Mouse (Mus musculus) ovary, adult 2 months (tissue): Measurements from ENCODE around the gene Gstt4. TPM values are rescaled to one million over a fixed set of nuclear protein-coding genes. Genes with fewer than 3 reads are reported as not detected.

Source experiments
- polyA plus RNA-seq: library from polyadenylated mRNA; depleted of rRNA; stranded (reverse); fragments of >200 nt; gene quantifications from 2 replicates; pipeline ENCODE4 v1.2.3, GENCODE M21; 2012; rRNA removed

Gene Gstt4
- polyA plus RNA-seq, result not detected in 2 replicates

DNA sequence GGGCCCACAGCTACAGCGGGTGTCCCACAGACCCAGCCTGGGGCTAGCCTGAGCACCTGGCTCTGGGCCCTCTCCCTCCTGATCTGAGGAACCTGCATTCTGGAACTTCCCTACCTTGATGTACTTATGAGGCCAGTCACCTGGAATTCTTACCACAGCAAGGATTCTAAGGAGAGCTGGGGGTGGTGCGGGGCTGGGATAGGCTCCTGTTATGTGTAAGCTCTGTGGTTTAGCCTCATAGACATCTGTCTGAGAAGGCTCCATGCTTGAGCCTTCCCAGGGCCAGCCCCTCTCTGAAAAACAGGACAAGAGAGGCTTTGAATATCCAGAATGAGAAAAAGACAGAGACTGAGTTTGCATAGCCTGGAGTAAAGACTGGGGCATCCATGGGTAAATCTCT lies at the start of gene Gstt4:
Gene Gstt4, minus strand, starts transcription at position 101 of the 400 bp plus-strand sequence.

DNA sequence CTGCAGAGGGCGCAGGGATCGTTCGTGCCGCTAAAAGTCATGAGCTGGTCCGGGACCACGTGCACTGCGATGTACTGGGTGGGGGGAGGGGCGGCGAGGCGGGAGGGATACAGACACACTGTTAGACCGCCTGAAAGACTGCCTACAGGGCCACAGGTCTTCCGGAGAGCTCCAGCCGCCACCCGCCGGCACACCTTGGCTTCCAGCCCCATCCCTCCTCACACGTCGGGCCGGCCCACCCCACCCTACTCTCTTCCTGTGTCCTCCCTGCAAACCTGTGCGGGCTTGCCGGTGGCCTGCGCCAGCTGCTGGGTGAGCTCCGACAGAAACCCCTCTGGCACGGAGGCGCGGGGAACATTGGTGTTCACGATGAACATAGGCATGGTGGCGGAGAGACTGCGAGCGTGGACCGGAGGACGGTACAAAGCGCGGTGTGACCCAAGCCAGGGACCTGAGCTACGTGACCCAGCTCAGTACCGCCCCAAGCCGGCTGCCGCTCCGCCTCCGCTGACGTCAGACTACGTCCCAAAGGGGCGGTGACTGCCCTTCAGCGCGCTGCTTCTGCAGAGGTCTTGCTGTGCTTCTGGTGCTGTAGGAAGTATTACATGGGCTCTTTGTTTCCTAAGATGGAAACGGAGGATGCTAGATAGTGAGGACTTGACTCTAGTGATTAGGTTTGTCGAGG lies 37.6 kb upstream of the Gstt4 start, which contains the start of gene Mif:
Gene Mif, minus strand, starts transcription at position 455 of the 685 bp plus-strand sequence.

DNA sequence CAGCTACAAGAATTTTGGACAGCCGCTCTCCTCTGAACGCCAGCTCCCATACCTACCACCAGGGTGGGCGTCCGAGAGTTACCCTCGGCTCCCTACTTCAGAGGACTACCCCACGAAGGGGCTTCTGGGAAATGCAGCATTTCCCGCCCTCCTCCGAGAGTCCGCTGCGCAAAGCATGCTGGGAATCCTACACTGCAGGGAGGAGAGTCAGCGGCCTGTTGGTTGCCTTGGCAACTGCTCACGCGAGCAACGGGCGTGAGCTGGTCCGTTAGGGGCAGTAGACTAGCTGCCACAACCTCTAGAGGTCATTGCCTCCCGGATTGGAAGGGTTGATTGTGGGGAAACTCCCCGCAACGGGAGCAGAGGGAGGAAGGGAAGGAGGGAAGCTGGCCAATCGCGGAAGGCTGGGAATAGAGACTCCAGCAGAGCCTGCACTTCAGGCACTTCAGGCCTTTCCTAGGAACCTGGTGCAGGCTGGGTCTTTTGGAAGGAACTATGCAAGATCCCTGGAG lies 15.0 kb upstream of the Gstt4 start, which contains the start of gene Gstt2:
Gene Gstt2, minus strand, starts transcription at position 177 of the 512 bp plus-strand sequence.

DNA sequence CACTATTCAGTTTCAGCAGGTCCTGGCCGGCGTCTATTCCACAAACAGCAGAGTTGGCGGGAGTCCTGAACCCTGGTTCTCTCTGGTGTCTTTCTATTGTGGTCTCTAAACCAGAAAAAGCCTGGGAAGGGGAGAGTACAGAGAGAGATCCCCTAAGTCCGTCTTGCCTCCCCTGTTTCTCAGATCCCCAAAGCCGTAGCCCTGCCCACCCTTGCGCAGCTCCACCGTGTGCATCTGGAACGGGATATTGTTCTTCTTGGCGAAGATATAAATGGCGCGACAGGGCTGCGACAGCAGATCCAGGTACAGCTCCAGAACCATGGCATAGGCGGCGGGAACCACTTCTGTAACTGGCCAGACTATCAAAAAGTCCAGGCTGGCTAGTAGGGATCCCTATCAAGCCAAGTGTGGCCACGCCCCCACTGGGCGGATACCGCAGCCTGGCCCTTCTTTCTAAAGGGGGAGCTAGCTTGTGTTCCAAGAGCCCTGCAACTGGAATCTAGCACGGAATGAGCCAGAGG lies 24.1 kb downstream of the Gstt4 start, which contains the start of gene Gstt1:
Gene Gstt1, minus strand, starts transcription at position 409 of the 521 bp plus-strand sequence.

DNA sequence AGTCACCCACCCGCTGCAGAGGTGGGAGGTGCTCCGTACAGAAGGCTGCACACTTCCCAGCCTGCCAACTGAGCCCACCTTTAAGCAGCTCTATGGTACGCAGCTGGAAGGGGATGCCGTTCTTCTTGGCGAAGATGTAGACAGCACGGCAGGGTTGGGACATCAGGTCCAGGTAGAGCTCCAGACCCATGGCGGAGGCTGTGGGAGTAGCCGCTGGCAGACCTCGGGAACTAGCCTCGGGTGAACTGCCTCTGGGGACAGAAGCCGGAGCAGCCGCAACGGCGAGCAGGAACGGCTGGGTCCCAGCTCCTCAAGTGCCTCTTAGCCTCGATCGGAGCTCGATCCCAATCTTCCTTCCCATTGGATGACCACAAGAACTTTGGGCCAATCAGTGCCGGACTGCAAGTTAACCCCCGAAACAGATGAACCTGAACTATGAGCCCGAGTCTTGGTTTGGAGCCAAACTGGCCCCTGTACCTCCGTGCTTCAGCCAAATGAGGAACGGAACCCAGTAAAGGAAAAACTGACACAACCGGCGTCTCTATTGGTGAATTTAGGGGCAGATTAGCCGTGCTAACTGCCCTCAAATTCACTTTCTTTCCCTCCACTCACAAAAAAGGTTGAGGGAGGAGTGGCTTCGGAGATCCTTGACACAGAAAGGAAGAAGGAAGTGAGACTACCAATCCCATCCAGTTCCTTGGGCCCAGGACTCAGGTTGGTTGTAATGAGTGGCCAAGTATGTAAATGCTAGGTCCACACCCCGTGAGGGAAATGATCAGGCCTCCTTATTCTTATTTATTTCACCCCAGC lies 41.4 kb downstream of the Gstt4 start, which contains the start of the genes Gm20441 and Gstt3:
Gene Gm20441, minus strand, starts transcription at position 186 of the 810 bp plus-strand sequence.
Gene Gstt3, minus strand, starts transcription at position 646 of the 810 bp plus-strand sequence.

DNA sequence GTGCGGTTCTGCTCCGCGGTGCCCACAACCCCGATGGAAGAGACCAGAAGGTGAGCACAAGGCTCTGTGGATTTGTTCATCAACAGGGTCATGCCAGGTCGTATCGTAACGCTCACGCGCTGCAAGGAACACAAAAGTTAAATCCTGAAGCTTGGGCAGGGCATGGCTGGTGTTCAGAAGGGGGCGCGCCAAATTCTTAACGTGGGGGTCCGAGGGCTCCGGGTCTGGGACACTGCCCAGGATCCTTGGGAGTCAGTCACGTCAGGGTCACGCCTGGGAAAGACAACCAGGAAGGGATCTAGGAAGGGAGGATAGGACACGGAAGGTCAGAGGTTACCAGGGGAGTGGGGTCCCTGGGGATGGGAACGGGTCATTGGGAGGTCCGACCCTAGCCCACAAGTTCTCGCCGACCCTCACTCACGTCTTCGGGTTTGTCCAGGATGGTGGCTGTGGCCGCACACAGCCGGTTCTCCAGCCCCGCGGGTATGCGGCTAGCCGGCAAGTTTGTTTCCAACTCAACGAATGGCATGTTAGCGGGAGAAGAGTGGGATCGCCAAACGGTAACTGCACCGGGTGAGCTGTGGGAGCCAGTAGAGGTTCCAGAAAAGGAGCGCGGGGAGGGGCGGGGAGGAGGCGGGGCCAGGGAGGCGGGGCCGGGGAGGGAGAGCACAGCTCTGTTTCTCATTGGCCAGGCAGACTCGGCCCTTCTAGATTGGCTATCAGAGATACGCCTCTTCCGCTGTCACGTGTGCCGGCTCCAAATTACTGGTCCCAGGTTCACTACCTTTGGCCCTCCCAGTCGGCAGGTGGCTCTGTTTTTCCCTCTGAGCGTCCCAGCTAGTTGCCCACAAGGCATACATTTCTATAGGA lies 49.3 kb downstream of the Gstt4 start, which contains the start of gene Ddt:
Gene Ddt, minus strand, starts transcription at position 620 of the 870 bp plus-strand sequence.

Other genes with a start within 250 kb of the Gstt4 start
- 193 and 207 TPM in 2 replicates for gene Ggt5, start 233.2 kb downstream of the Gstt4 start, polyA plus RNA-seq
- gene Susd2, start 178.5 kb downstream of the Gstt4 start, polyA plus RNA-seq, result 26.6 and 31.3 TPM in 2 replicates
- 88.4 and 103 TPM in 2 replicates for gene Cabin1, start 58.2 kb downstream of the Gstt4 start, polyA plus RNA-seq
- 54.5 and 72.3 TPM in 2 replicates for gene Ddt, start 49.1 kb downstream of the Gstt4 start, polyA plus RNA-seq
- gene Gm20441, start 41.6 kb downstream of the Gstt4 start, polyA plus RNA-seq, result 0.26 TPM in 1 of 2 replicates, not detected in the other
- gene Gstt3, start 41.1 kb downstream of the Gstt4 start, polyA plus RNA-seq, result 21.2 and 24.0 TPM in 2 replicates
- gene Gstt1, start 24.0 kb downstream of the Gstt4 start, polyA plus RNA-seq, result 91.9 and 118 TPM in 2 replicates
- gene Gstt2, start 14.9 kb upstream of the Gstt4 start, polyA plus RNA-seq, result 128 and 153 TPM in 2 replicates
- 3,406 and 5,173 TPM in 2 replicates for gene Mif, start 37.7 kb upstream of the Gstt4 start, polyA plus RNA-seq
- 448 and 721 TPM in 2 replicates for gene Derl3, start 70.9 kb upstream of the Gstt4 start, polyA plus RNA-seq
- gene Smarcb1, start 99.1 kb upstream of the Gstt4 start, polyA plus RNA-seq, result 79.8 and 80.7 TPM in 2 replicates
- 1,064 and 1,290 TPM in 2 replicates for gene Chchd10, start 110.6 kb upstream of the Gstt4 start, polyA plus RNA-seq
- gene Mmp11, start 114.0 kb upstream of the Gstt4 start, polyA plus RNA-seq, result 410 and 417 TPM in 2 replicates
- gene Gm867, start 118.1 kb upstream of the Gstt4 start, polyA plus RNA-seq, result 16.5 and 18.1 TPM in 2 replicates
- gene Vpreb3, start 120.5 kb upstream of the Gstt4 start, polyA plus RNA-seq, result 83.7 and 92.0 TPM in 2 replicates
- 0.14 and 0.25 TPM in 2 replicates for gene Gm5134, start 132.0 kb upstream of the Gstt4 start, polyA plus RNA-seq
- 18.8 and 24.1 TPM in 2 replicates for gene Zfp280b, start 210.1 kb upstream of the Gstt4 start, polyA plus RNA-seq